Mouse (Mus musculus) liver, embryonic 14.5 days (tissue): ENCODE data around the gene Ppil6.

ENCODE experiments used
- CTCF ChIP-seq: IDR thresholded peaks from 2 replicates; pipeline ENCODE4 v1.5.1; 2016; ENCODE audit warnings: antibody characterized with exemption, low read depth, control low read depth
- EP300 ChIP-seq: IDR thresholded peaks from 2 replicates; pipeline ENCODE4 v1.6.1; 2016; ENCODE audit warnings: antibody characterized with exemption, low read depth

DNA sequence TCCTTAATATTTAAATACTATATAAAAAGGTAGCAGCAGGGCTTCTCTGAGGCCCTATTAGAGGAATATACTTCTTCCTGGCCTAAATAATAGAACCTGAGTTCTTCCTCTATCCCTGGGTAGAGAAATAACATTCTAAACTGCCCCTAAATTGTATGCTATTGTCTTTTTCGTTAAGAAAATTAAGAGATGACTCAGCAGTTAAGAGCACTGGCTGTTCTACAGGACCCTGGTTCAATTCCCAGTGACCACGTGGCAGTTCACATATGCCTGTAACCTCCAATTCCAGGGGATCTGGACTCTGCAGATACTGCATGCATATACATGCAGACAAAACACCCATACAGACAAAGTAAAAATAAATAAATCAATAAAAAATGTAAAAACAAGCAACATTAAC, 53.6 kb downstream of the Ppil6 start:
- TF ChIP-seq CTCF = no peak
- TF ChIP-seq EP300 = no peak
